Mouse (Mus musculus) limb, embryonic 11.5 days (tissue): ENCODE measurements at regions not wholly inside any gene's neighbourhood (a gene's known extent, or its start where the extent isn't known, plus 50 kb on each side); places are given as distances from the start of the nearest gene placed in this dataset.
A peak's percentile ranks its signal among the peaks of the same experiment; 100 is the strongest.

ENCODE experiments used
- ATAC-seq: fragments of 200-750 bp; cut with Nextera tagmentation; 2 replicates; pipeline ENCODE4 v1.8.0; 2017; ENCODE audit warnings: low read depth; ENCODE audit not compliant: insufficient number of reproducible peaks, low FRiP score, low TSS enrichment
- DNase-seq: peaks from one replicate; pipeline ENCODE4 v3.0.0-alpha.2; 2015; ENCODE audit warnings: low spot score
- H3K27ac ChIP-seq: fragments of 300-500 bp; sonication (generic); replicated peaks from 2 replicates; pipeline ENCODE4 v1.5.1; 2014; ENCODE audit warnings: low read depth, mild to moderate bottlenecking, low read length
- H3K27me3 ChIP-seq: fragments of 300-500 bp; sonication (generic); 2 replicates; pipeline ENCODE4 v1.6.1; 2014; ENCODE audit warnings: mild to moderate bottlenecking, low read length, mixed read lengths; ENCODE audit not compliant: control insufficient read depth, insufficient read depth
- H3K36me3 ChIP-seq: fragments of 300-500 bp; sonication (generic); 2 replicates; pipeline ENCODE4 v1.6.1; 2014; ENCODE audit warnings: mild to moderate bottlenecking, low read length, moderate library complexity, mixed read lengths; ENCODE audit not compliant: control insufficient read depth, insufficient read depth
- H3K4me1 ChIP-seq: fragments of 300-500 bp; sonication (generic); 2 replicates; pipeline ENCODE4 v1.6.1; 2014; ENCODE audit warnings: low read length, mixed read lengths; ENCODE audit not compliant: control insufficient read depth, insufficient read depth
- H3K4me2 ChIP-seq: fragments of 300-500 bp; sonication (generic); 2 replicates; pipeline ENCODE4 v1.6.1; 2014; ENCODE audit warnings: low read depth, mild to moderate bottlenecking, moderate library complexity; ENCODE audit not compliant: severe bottlenecking
- H3K4me3 ChIP-seq: fragments of 300-500 bp; sonication (generic); 2 replicates; pipeline ENCODE4 v1.5.1; 2014; ENCODE audit warnings: low read depth, low read length
- H3K9ac ChIP-seq: fragments of 300-500 bp; sonication (generic); 2 replicates; pipeline ENCODE4 v1.6.1; 2014; ENCODE audit warnings: mild to moderate bottlenecking, low read length
- H3K9me3 ChIP-seq: fragments of 300-500 bp; sonication (generic); 2 replicates; pipeline ENCODE4 v1.6.1; 2016; ENCODE audit warnings: low read length; ENCODE audit not compliant: control insufficient read depth
- WGBS: fragments of 180-500 bp; shearing (Covaris S2); extraction: QIAGEN DNeasy Blood & Tissue Kit; methylation state at CpG from one replicate; pipeline ENCODE4 v1.1.7; 2014; 5-methylcytosine and 5-hydroxymethylcytosine counted together

- ATAC-seq (no peak), DNase-seq (no peak)
- Histone ChIP-seq H3K27me3 (no peaks in the 10 kb centered on the region), H3K4me3 (no peak overlapping the region), H3K9ac (no peak overlapping the region), H3K4me1 (no peaks in the 10 kb centered on the region), H3K27ac (no peak overlapping the region), H3K9me3 (no peaks in the 10 kb centered on the region), H3K4me2 (no peak overlapping the region), H3K36me3 (no peaks in the 10 kb centered on the region)
- WGBS: 86% methylated on average over 2 of the region's 2 CpGs
Observed at GRCm38 (mm10) chr3:34299637-34300036, 218.5 kb upstream of the Dnajc19 start.

DNA sequence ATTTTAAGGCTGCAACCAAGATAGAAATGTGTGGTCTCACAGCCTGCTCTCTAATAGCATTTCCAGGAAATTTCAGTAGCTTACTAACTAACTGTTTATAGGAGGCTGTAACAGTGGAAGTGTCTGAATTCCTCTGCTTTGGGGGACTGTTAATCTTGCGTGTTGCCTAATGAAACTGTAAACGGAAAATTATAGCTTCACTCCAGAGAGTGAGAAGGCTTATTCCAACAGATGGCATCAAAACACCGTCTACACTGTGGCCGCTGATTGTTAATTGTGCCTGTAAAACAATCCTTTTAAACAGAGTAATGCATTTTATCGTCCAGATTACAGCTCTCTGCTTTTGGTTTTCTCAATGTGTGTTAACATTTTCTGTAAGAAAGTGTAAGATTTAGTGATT is 206.7 kb upstream of the Dnajc19 start:
- H3K9me3 ChIP-seq: no peaks in the 10 kb centered on the region
- no peak overlapping the region for H3K4me3 ChIP-seq
- peaks cover 7% of the 10 kb centered on the region; the same call in 1 of the 2 replicates for H3K27me3 ChIP-seq
- H3K4me1 ChIP-seq: no peaks in the 10 kb centered on the region
- no peak for DNase-seq
- H3K4me2 ChIP-seq: no peak overlapping the region
- 39% methylated on average over 5 of the region's 5 CpGs for WGBS
- H3K9ac ChIP-seq: no peak overlapping the region
- no peak for ATAC-seq
- H3K36me3 ChIP-seq: no peaks in the 10 kb centered on the region
- no peak overlapping the region for H3K27ac ChIP-seq

DNA sequence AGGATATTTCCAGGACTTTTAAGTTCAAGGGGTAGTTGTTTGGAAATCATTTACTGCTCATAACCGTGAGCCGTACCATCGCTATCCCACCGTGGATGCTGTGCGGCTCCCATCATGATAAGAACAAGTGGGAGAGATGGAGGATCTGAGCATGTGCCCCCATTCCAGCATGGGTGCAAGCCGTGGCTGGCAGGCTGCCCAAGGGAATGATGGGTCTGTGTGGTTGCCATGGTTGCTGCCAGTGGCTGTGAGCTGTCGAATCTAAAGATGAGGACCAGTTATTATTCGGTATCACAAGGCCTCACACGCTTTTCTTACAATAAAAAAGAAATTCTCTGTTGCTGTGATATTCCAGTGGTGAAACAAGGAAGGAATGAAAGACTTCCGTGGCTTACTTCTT is 189.0 kb upstream of the Dnajc19 start:
- Histone ChIP-seq H3K27me3 (no peaks in the 10 kb centered on the region), H3K9me3 (no peaks in the 10 kb centered on the region), H3K27ac (no peak overlapping the region), H3K36me3 (no peaks in the 10 kb centered on the region), H3K4me3 (no peak overlapping the region), H3K9ac (no peak overlapping the region), H3K4me2 (no peak overlapping the region), H3K4me1 (no peaks in the 10 kb centered on the region)
- WGBS: 91% methylated on average over 10 of the region's 10 CpGs
- DNase-seq: no peak
- no peak for ATAC-seq

DNA sequence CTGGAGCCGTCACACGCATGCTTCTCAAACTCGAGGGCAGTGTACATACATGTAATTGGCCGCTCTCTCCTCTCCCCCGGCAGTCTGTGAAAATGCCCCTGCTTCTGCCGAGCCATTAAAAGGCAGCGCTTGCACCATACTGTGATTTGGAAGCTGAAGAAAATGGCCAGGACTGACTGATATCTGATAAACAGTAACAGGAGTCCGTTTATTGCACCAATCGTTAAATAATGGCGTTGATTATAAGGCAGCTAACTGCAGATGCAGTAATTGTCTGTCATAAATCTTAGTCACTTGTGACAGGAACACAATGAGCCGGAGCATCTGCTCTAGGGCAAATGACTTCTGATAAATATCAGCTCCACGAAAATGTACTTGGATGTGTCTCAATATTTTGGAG is 185.3 kb upstream of the Dnajc19 start:
- Histone ChIP-seq H3K4me3 (no peak overlapping the region), H3K9me3 (no peaks in the 10 kb centered on the region), H3K27me3 (no peaks in the 10 kb centered on the region), H3K4me1 (no peaks in the 10 kb centered on the region), H3K4me2 (no peak overlapping the region), H3K36me3 (no peaks in the 10 kb centered on the region), H3K27ac (no peak overlapping the region), H3K9ac (no peak overlapping the region)
- DNase-seq (no peak), ATAC-seq (no peak)
- WGBS: 33% methylated on average over 12 of the region's 12 CpGs

- Histone ChIP-seq H3K27ac (no peak overlapping the region), H3K4me2 (no peak overlapping the region), H3K4me3 (no peak overlapping the region), H3K9ac (no peak overlapping the region), H3K4me1 (no peaks in the 10 kb centered on the region), H3K27me3 (no peaks in the 10 kb centered on the region), H3K9me3 (no peaks in the 10 kb centered on the region), H3K36me3 (no peaks in the 10 kb centered on the region)
- ATAC-seq (no peak), DNase-seq (no peak)
- WGBS: 79% methylated on average over 6 of the region's 6 CpGs
Observed at GRCm38 (mm10) chr3:34264811-34265210, 183.7 kb upstream of the Dnajc19 start.

- no peak overlapping the region for H3K9ac ChIP-seq
- no peaks in the 10 kb centered on the region for H3K27me3 ChIP-seq
- ATAC-seq (no peak), DNase-seq (peak; percentile 45)
- no peak overlapping the region for H3K27ac ChIP-seq
- 20% methylated on average over 12 of the region's 12 CpGs for WGBS
- H3K36me3 ChIP-seq: no peaks in the 10 kb centered on the region
- no peaks in the 10 kb centered on the region for H3K9me3 ChIP-seq
- H3K4me2 ChIP-seq: peak overlapping the region; percentile 3; the same call in 1 of the 2 replicates
- H3K4me1 ChIP-seq: peaks cover 7% of the 10 kb centered on the region
- no peak overlapping the region for H3K4me3 ChIP-seq
Observed at GRCm38 (mm10) chr3:34252730-34253337, 171.7 kb upstream of the Dnajc19 start.

DNA sequence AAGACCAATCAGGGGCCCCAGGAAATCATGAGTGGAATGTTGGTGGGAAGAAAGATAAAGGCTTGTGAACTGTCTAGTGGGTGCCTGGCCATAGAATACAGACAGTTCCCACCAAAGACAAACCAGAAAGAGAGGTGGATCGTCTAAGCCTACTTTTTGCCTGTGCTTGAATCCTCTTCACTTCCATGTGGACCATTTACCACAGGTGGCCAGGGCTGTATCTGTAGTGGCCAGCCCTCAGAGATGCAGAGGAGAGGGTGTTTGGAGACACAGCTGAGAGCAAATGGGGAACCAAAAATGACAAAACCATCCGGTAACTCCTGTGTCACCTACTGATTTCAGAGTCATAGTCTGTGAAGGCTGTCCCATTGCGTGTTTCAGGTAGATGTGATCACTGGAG is 161.0 kb upstream of the Dnajc19 start:
- ATAC-seq: no peak
- Histone ChIP-seq H3K4me1 (no peaks in the 10 kb centered on the region), H3K4me2 (no peak overlapping the region), H3K27me3 (no peaks in the 10 kb centered on the region), H3K36me3 (no peaks in the 10 kb centered on the region), H3K27ac (no peak overlapping the region), H3K4me3 (no peak overlapping the region), H3K9ac (no peak overlapping the region), H3K9me3 (no peaks in the 10 kb centered on the region)
- DNase-seq: no peak
- 96% methylated on average over 3 of the region's 3 CpGs for WGBS

DNA sequence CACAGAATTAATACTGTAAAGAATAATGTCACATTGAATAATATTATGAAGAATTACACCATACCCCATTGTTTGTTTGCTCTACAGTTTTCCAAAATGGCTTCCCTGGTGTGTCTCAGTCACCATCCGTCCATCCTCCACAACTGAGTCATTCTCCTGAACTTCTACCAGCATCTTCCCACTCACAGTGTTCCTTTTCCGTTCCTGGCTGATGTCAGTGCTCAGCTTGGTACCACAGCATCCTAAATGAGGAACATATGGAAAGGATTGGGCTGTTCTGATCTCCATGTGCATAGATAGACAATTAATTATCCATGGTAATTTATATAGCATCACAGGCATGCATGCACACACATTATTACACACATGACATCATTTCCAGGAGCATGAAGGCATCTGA is 158.9 kb upstream of the Dnajc19 start:
- H3K36me3 ChIP-seq: no peaks in the 10 kb centered on the region
- H3K27ac ChIP-seq: no peak overlapping the region
- 63% methylated on average over 2 of the region's 2 CpGs for WGBS
- H3K27me3 ChIP-seq: no peaks in the 10 kb centered on the region
- no peak overlapping the region for H3K9ac ChIP-seq
- no peak overlapping the region for H3K4me3 ChIP-seq
- no peak for ATAC-seq
- H3K9me3 ChIP-seq: no peaks in the 10 kb centered on the region
- no peak for DNase-seq
- H3K4me1 ChIP-seq: no peaks in the 10 kb centered on the region
- no peak overlapping the region for H3K4me2 ChIP-seq

DNA sequence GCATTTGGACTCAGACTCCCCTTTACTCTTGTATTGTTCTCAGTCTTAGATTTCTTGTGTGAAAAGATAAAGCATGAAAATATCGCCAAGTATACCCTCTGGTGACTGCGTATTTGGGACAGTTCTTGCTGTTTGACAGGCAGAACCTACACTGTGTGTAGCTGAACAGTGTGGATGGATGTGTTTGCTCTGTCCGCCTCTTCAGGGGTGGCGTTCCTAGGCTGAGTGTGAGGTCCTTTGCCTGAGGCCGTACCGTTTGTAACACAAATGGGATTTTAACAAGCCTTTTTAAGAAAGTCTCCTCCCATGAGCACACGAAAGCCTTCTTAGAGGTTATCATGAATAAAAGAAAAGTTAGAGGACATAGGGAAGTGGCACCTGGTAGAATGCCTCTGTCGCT is 153.3 kb upstream of the Dnajc19 start:
- H3K4me2 ChIP-seq: no peak overlapping the region
- H3K9me3 ChIP-seq: no peaks in the 10 kb centered on the region
- no peaks in the 10 kb centered on the region for H3K27me3 ChIP-seq
- DNase-seq: no peak
- no peaks in the 10 kb centered on the region for H3K36me3 ChIP-seq
- WGBS: 63% methylated on average over 8 of the region's 8 CpGs
- no peak overlapping the region for H3K27ac ChIP-seq
- no peak overlapping the region for H3K4me3 ChIP-seq
- H3K4me1 ChIP-seq: no peaks in the 10 kb centered on the region
- H3K9ac ChIP-seq: no peak overlapping the region
- no peak for ATAC-seq
